Mouse (Mus musculus) frontal cortex, postnatal 10 days (tissue): ENCODE measurements around the gene Cadm3.
A peak's percentile ranks its signal among the peaks of the same experiment; 100 is the strongest.

Source experiments
- DNase-seq, 2 experiments: peaks; one replicate each; pipeline ENCODE4 v3.0.0; 2022; ENCODE audit warnings: low spot score in 2 of 2, mixed read lengths in 1 of 2

Gene Cadm3

DNA sequence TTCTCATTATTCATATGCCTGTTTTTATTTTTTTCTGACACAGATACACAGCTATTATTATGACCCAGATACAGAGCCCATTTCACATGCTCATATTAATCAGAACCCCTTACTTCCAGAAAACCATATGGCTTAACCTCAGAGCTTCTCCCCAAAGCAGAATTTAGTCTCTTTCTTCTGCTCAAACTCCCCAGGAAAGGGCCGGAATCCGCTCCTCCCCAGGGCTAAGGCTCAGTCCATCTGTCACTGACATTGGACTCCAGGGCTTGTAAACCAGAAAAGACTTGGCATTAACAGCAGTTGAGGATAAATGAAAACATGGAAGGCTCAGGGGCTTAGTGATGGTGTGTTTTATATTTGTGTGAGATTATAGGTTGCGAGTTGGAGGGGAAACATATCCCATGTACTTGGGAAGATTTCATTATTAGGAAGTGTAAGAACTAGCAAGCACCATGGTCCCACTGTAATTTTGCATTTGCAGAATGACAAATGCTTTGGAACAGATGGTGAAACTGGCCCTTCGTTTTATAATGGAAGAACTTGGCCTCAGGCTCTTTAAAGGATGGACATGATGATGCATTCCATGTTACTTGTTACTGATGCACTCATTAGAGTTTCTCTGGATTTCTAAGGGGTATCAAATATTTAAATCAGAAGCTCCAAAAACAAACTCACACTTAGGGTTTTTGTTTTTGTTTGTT lies 7.8 kb downstream of the Cadm3 start:
- no peak for DNase-seq

DNA sequence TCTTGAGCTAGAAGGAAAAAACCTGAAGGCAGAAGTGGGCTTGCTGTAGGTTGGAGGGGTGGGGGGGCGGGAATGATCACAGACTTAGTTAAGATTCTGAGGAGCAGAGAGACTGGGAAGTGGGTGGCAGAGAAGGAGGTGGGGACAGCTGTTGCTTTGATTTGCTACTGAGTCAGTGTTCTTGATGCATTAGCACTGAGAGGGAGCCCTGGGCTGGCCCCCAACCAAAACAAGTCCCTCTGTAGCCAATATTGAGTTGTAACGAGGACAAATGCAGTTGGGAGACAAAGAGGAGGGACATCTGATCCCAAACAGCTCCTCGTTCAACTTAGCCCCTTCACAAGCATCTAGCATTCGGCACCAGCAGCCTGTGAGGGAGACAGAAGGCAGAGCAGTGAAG lies 9.7 kb downstream of the Cadm3 start:
- DNase-seq, result peak in 1 of 2 experiments; percentile 27

DNA sequence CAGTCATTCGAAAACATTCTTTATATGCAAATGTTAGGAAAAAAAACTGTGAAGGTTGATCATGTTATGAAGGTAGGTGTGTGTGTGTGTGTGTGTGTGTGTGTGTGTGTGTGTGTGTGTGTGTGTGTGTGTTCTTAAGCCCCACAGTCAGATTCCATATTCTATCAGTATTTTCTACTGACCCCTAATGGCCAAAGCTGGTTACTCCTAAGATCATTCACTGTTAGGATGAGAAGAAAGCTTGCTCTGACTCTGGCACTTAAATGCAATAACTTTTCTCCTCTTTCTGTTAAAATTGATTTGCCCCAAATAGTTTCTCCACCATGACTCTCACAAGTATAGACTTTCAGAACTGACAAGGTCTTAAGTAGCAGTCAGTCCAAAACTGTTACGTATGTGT lies 10.8 kb downstream of the Cadm3 start:
- no peak for DNase-seq

DNA sequence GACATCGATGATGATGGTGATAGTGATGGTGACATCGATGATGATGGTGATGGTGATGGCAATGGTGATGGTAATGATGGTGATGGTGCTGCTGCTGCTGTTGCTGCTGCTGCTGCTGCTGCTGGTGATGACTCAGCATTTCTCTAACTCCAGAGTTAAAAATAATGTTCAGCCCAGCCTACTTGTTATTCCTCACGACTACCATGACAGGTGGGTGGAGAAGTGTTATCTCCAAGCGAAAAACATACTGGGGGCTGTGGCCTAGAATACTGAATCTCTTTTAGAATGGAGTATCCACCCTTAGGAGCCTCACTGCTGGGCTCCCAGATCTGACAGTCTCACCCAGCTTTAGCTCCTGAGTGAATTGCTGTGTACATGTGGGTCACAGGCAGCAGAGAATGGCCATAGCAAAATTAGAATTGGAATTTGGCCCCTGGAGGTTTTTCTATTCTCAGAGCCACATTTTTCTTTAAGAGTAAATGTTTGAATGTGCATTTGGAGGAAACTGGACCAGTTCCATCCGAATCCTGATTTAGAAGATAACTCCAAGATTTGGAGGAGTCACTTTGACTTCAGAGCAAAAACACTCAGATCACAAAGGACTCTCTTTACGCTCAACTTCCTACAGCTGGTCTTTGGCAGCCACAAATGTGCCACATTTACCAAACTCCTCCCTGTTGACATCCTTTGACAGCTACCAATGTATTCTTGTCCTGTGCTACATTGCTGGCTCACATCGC lies 12.2 kb downstream of the Cadm3 start:
- DNase-seq, result no peak

GRCm38 (mm10) chr1:173350372-173350957 lies 17.0 kb downstream of the Cadm3 start, which contains the start of gene Aim2:
Aim2 (plus strand) TSS chr1:173350879.
- no peak for DNase-seq

GRCm38 (mm10) chr1:173349946-173350345 lies 17.5 kb downstream of the Cadm3 start:
- peak in 1 of 2 experiments; percentile 38 for DNase-seq

- no peak for DNase-seq
Measured at GRCm38 (mm10) chr1:173349192-173349591, 18.3 kb downstream of the Cadm3 start.

DNA sequence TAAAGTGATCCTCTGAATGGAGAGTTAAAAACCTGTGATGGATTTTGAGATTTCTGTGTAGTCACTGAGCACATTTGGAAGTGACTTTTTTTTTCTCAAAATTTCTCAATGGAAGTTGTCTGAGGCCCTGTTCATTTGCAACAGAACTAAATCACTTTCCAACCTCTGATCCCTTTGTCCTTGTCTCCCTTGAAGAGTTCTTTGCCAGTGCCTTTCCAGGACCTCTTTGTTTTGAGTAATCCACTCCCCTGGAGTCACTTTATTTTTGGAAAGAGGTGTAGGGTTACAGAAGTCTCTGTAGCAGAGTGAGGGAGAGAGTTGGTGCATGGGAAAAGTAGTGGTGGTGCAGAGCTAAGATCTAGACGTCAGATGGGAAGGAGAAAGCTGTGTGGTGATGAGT lies 19.0 kb downstream of the Cadm3 start:
- DNase-seq, result no peak

- DNase-seq, result no peak
Measured at GRCm38 (mm10) chr1:173345112-173345511, 22.4 kb downstream of the Cadm3 start.

DNA sequence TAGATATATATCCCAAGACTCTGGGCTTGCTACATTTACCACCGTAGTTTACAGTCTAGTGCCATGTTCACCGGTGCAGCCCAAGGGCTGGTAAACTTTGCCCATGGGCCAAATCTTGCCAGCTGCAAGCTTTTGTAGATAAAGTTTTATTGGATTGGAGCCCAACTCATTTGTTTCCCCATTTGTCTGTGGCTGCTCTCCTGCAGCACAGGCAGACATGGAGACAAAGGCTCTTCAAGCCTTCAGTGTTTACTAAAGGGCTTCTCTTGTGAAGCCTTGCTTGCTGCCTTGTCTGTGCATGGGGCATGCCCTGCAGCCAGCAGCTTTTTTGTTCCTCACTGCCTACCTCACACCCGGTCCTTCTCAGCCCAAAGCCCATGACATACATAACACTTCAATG lies 23.6 kb downstream of the Cadm3 start:
- DNase-seq, result no peak

GRCm38 (mm10) chr1:173342425-173342824 lies 25.1 kb downstream of the Cadm3 start:
- no peak for DNase-seq

GRCm38 (mm10) chr1:173339543-173339942 lies 28.0 kb downstream of the Cadm3 start:
- peak in 1 of 2 experiments; percentile 62 for DNase-seq

GRCm38 (mm10) chr1:173337008-173337407 lies 30.5 kb downstream of the Cadm3 start:
- no peak for DNase-seq

GRCm38 (mm10) chr1:173335903-173336302 lies 31.6 kb downstream of the Cadm3 start:
- no peak for DNase-seq

GRCm38 (mm10) chr1:173333312-173334253 lies 33.9 kb downstream of the Cadm3 start, which contains the start of gene Ackr1:
Ackr1 (minus strand) TSS chr1:173333750.
- DNase-seq, result no peak

DNA sequence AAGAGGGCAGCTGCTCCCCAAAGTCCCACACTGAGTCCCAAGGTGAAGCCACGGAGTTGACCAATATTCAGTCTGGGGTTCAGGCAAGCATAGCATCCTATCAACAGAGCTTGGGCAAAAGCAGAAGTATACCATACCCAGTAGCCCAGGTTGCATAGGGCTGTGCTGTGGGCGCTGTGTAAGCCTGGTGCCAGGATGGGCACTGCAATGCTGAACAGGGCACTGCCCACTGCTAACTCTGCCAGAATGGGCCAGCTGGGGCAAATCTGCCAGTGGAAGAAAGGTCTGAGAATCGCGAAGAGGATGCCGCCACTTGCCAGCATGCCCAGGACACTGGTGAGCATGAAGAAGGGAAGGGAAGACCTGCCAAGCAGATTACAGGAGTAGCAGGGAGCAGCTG lies 35.1 kb downstream of the Cadm3 start:
- no peak for DNase-seq

DNA sequence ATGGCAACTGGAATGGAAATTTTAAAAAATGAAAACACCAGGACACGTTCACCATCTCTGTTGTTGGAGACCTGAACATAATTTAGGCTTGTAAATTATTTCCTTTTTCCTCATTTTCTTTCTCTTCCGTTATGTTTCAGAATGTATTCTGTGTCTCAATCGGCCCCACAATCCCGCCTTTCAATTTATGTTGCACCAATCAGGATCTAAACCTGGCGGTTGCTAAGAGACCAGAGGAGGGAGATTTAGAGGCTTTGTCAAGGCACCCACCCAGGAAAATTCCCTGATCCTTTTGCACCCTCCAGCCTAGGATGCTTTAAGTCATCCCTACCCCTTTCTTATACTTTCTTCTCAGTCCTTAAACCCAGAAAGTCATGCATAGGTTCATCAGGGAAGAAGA lies 37.8 kb downstream of the Cadm3 start:
- no peak for DNase-seq

DNA sequence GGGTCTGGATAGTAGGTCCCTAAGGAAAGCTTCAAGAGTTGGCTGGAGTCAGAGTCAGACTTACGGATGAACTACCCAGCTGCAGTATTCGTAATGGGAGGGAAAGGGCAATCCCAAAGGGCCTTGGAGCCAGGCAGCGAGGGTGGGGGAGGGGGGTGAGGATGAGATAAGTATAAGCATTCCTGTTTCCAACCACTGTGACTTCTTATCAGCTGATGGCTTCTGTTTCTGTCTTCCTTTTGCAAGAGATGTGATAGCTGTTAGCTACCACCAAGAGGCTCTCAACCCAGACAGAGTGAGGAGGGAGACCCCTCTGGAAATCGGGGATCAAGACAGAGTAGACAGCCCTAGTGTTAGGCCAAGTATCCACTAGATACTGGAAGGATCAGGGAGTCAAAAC lies 38.3 kb downstream of the Cadm3 start:
- no peak for DNase-seq

- DNase-seq, result no peak
Measured at GRCm38 (mm10) chr1:173328446-173328845, 39.0 kb downstream of the Cadm3 start.

DNA sequence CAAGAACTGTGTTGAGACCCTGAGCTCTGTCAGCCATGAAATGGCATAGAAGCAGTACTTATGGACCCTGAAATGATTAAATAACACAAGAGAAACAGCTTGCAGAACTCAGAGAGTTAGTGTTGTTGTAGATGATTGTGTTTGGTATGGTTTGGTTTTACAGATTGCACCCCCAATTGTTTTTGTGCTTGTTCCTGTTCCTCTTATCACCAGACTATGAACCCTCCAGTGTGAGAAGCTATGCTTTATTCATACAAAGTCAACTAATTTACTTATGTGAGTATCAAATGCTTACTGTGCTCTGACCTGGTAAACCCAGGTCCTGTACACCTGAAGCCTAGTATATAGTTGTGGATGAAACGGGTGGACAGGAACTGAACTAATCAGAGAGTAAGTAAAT lies 40.9 kb downstream of the Cadm3 start:
- DNase-seq, result no peak

GRCm38 (mm10) chr1:173325395-173325794 lies 42.1 kb downstream of the Cadm3 start:
- DNase-seq, result no peak

- DNase-seq, result no peak
Measured at GRCm38 (mm10) chr1:173324961-173325360, 42.5 kb downstream of the Cadm3 start.
